Mouse (Mus musculus): ENCODE results near the gene Dtx1.

Gene Dtx1

GRCm38 (mm10) chr5:120711827-120712226, at the start of gene Dtx1:
Gene Dtx1, minus strand, starts transcription at chr5:120711927.
- no peak for DNase-seq

GRCm38 (mm10) chr5:120754215-120754614, 42.5 kb upstream of the Dtx1 start:
- no peak for DNase-seq

GRCm38 (mm10) chr5:120752786-120753185, 41.1 kb upstream of the Dtx1 start:
- DNase-seq: no peak

- no peak for DNase-seq
Observed at GRCm38 (mm10) chr5:120751206-120751605, 39.5 kb upstream of the Dtx1 start.

- DNase-seq: no peak
Observed at GRCm38 (mm10) chr5:120749688-120750087, 38.0 kb upstream of the Dtx1 start, which contains the start of gene Oas2. Gene Oas2, minus strand, starts transcription at chr5:120749853.

- DNase-seq: peak in 1 of 2 experiments; percentile 50
Observed at GRCm38 (mm10) chr5:120746451-120746850, 34.7 kb upstream of the Dtx1 start.

- peak in 1 of 2 experiments; percentile 53 for DNase-seq
Observed at GRCm38 (mm10) chr5:120742125-120742524, 30.4 kb upstream of the Dtx1 start.

GRCm38 (mm10) chr5:120734380-120734990, 22.8 kb upstream of the Dtx1 start:
- no peak for DNase-seq

GRCm38 (mm10) chr5:120733696-120734095, 22.0 kb upstream of the Dtx1 start:
- DNase-seq: no peak

- DNase-seq: no peak
Observed at GRCm38 (mm10) chr5:120732740-120733139, 21.0 kb upstream of the Dtx1 start.

GRCm38 (mm10) chr5:120729319-120729718, 17.6 kb upstream of the Dtx1 start:
- DNase-seq: no peak

- no peak for DNase-seq
Observed at GRCm38 (mm10) chr5:120725811-120726455, 14.2 kb upstream of the Dtx1 start.

- no peak for DNase-seq
Observed at GRCm38 (mm10) chr5:120721005-120721404, 9.3 kb upstream of the Dtx1 start.

GRCm38 (mm10) chr5:120718600-120719378, 7.1 kb upstream of the Dtx1 start:
- DNase-seq: no peak

GRCm38 (mm10) chr5:120717136-120717535, 5.4 kb upstream of the Dtx1 start:
- DNase-seq: no peak

GRCm38 (mm10) chr5:120714314-120714713, 2.6 kb upstream of the Dtx1 start:
- DNase-seq: peak; percentile 73 to 89

- DNase-seq: no peak
Observed at GRCm38 (mm10) chr5:120712721-120713120, 994 bp upstream of the Dtx1 start.

- DNase-seq: peak; percentile 79 to 84
Observed at GRCm38 (mm10) chr5:120711416-120711815, 311 bp downstream of the Dtx1 start.

GRCm38 (mm10) chr5:120710826-120711248, 890 bp downstream of the Dtx1 start:
- peak in 1 of 2 experiments; percentile 24 for DNase-seq

- peak in 1 of 2 experiments; percentile 37 for DNase-seq
Observed at GRCm38 (mm10) chr5:120710161-120710825, 1.4 kb downstream of the Dtx1 start.

GRCm38 (mm10) chr5:120706976-120707375, 4.8 kb downstream of the Dtx1 start:
- peak; percentile 41 to 50 for DNase-seq

GRCm38 (mm10) chr5:120706541-120706940, 5.2 kb downstream of the Dtx1 start:
- peak; percentile 43 to 53 for DNase-seq

GRCm38 (mm10) chr5:120704421-120704820, 7.3 kb downstream of the Dtx1 start:
- DNase-seq: peak; percentile 40 to 52

All from spleen, adult 18-20 months (tissue).